Mouse (Mus musculus): ENCODE data around the gene Il17ra. TPM values are rescaled to one million over a fixed set of nuclear protein-coding genes. Genes with fewer than 3 reads are reported as not detected.
A peak's percentile ranks its signal among the peaks of the same experiment; 100 is the strongest.

Gene Il17ra
- total and polyA plus RNA-seq, 3 experiments: 4.4 to 10.3 (median 6.0) TPM

DNA sequence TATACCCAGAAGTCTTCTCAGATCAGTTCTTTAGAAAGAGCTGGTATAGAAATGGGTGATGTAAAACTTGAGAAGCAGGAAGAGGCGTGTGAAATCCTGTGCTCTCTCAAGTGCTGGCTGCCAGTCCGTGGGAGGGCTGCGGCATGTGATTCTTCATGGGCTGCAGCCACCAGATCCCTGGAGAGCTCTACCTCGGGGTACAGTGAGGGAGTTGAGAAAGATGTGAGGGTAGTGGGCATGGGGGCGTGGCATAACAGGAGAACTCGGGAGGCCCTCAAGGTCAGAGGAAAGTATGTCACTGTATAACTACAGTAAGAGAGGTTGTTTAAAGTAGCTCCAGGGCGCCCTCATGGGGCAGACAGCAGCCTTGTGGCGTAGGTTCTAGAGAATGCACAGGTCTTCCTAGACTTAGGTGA is 20.2 kb downstream of the Il17ra start:
- H3K9me3 ChIP-seq (replicated peaks): no peaks in the 10 kb centered on the region
- no peaks in the 10 kb centered on the region; the same call in 1 of the 2 replicates for H3K27me3 ChIP-seq (ENCODE audit: insufficient read depth, low read length)
- ATAC-seq (ENCODE audit: extremely low read depth, insufficient number of reproducible peaks, low FRiP score, poor library complexity, severe bottlenecking) (0 out of 2 replicates have a peak, but pooled peaks have one; percentile 50), DNase-seq (ENCODE audit: low spot score) (no peak)
- peaks cover 58% of the 10 kb centered on the region for H3K36me3 ChIP-seq (replicated peaks)
- no peak overlapping the region for H3K4me3 ChIP-seq (ENCODE audit: low read depth, low read length)
- peaks cover 22% of the 10 kb centered on the region for H3K4me1 ChIP-seq (ENCODE audit: insufficient read depth, low read depth, low read length)
- TF ChIP-seq GATA1 (IDR thresholded peaks at IDR 0.05; ENCODE audit: borderline replicate concordance, low read length) (no peak), POLR2AphosphoS5 (IDR thresholded peaks at IDR 0.05; ENCODE audit: insufficient replicate concordance, low read depth, low read length) (no peak), CTCF (IDR thresholded peaks at IDR 0.05; ENCODE audit: low read depth, low read length) (no peak), TAL1 (conservative IDR thresholded peaks at IDR 0.05; ENCODE audit: low read depth, low read length) (no peak), GATA2 (IDR thresholded peaks at IDR 0.05; ENCODE audit: borderline replicate concordance, low read depth, low read length) (no peak)

DNA sequence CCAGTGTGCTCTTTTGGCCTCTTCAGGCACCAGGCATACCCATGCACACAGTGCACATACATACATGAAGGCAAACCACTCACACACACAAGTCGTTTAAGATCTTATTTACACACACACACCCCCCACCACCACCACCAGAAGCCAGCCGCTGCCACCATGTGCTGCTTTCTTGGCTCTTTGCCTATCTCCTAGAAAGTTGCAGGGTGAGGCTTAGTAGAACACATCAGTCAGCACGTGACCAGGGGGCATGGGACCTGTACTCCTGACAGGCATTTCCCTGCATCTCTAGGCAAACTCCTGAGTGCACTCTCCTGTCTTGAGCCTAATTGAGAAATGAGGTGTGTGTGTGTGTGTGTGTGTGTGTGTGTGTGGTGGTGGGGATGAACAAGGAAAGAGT is 22.0 kb downstream of the Il17ra start:
- Histone ChIP-seq H3K9me3 (replicated peaks) (no peaks in the 10 kb centered on the region), H3K27me3 (ENCODE audit: insufficient read depth, low read length) (peaks cover 3% of the 10 kb centered on the region; the same call in 1 of the 2 replicates), H3K4me1 (ENCODE audit: insufficient read depth, low read depth, low read length) (peaks cover 22% of the 10 kb centered on the region), H3K4me3 (ENCODE audit: low read depth, low read length) (no peak overlapping the region), H3K36me3 (replicated peaks) (peaks cover 40% of the 10 kb centered on the region)
- TF ChIP-seq CTCF (IDR thresholded peaks at IDR 0.05; ENCODE audit: low read depth, low read length) (no peak), POLR2AphosphoS5 (IDR thresholded peaks at IDR 0.05; ENCODE audit: insufficient replicate concordance, low read depth, low read length) (no peak), GATA1 (IDR thresholded peaks at IDR 0.05; ENCODE audit: borderline replicate concordance, low read length) (no peak), TAL1 (conservative IDR thresholded peaks at IDR 0.05; ENCODE audit: low read depth, low read length) (no peak), GATA2 (IDR thresholded peaks at IDR 0.05; ENCODE audit: borderline replicate concordance, low read depth, low read length) (no peak)
- DNase-seq (ENCODE audit: low spot score): peak; percentile 47
- ATAC-seq (ENCODE audit: extremely low read depth, insufficient number of reproducible peaks, low FRiP score, poor library complexity, severe bottlenecking): no peak

GRCm38 (mm10) chr6:120486051-120486510 is 23.0 kb downstream of the Il17ra start:
- Histone ChIP-seq H3K4me1 (ENCODE audit: insufficient read depth, low read depth, low read length) (peaks cover 22% of the 10 kb centered on the region), H3K36me3 (replicated peaks) (peaks cover 30% of the 10 kb centered on the region)

GRCm38 (mm10) chr6:120488647-120489046 is 25.6 kb downstream of the Il17ra start:
- ATAC-seq (ENCODE audit: extremely low read depth, insufficient number of reproducible peaks, low FRiP score, poor library complexity, severe bottlenecking) (no peak), DNase-seq (ENCODE audit: low spot score) (no peak)
- Histone ChIP-seq H3K4me3 (ENCODE audit: low read depth, low read length) (no peak overlapping the region), H3K4me1 (ENCODE audit: insufficient read depth, low read depth, low read length) (peaks cover 15% of the 10 kb centered on the region), H3K36me3 (replicated peaks) (peaks cover 5% of the 10 kb centered on the region), H3K27me3 (ENCODE audit: insufficient read depth, low read length) (peaks cover 25% of the 10 kb centered on the region), H3K9me3 (replicated peaks) (peaks cover 16% of the 10 kb centered on the region)
- TF ChIP-seq GATA2 (IDR thresholded peaks at IDR 0.05; ENCODE audit: borderline replicate concordance, low read depth, low read length) (no peak), POLR2AphosphoS5 (IDR thresholded peaks at IDR 0.05; ENCODE audit: insufficient replicate concordance, low read depth, low read length) (no peak)

More at GRCm38 (mm10) chr6:120486051-120486510, 23.0 kb downstream of the Il17ra start:
- Histone ChIP-seq H3K4me3 (ENCODE audit: low read depth, low read length) (no peak overlapping the region), H3K27me3 (ENCODE audit: insufficient read depth, low read length) (peaks cover 6% of the 10 kb centered on the region; the same call in 1 of the 2 replicates), H3K9me3 (replicated peaks) (no peaks in the 10 kb centered on the region)
- ATAC-seq (ENCODE audit: extremely low read depth, insufficient number of reproducible peaks, low FRiP score, poor library complexity, severe bottlenecking): peak; percentile 28; the same call in 1 of the 2 replicates
- DNase-seq (ENCODE audit: low spot score): no peak
- no peak for TF ChIP-seq TAL1 (conservative IDR thresholded peaks at IDR 0.05; ENCODE audit: low read depth, low read length)
- no peak for TF ChIP-seq CTCF (IDR thresholded peaks at IDR 0.05; ENCODE audit: low read depth, low read length)
- TF ChIP-seq GATA1 (IDR thresholded peaks at IDR 0.05; ENCODE audit: borderline replicate concordance, low read length): no peak
- TF ChIP-seq POLR2AphosphoS5 (IDR thresholded peaks at IDR 0.05; ENCODE audit: insufficient replicate concordance, low read depth, low read length): no peak
- no peak for TF ChIP-seq GATA2 (IDR thresholded peaks at IDR 0.05; ENCODE audit: borderline replicate concordance, low read depth, low read length)

DNA sequence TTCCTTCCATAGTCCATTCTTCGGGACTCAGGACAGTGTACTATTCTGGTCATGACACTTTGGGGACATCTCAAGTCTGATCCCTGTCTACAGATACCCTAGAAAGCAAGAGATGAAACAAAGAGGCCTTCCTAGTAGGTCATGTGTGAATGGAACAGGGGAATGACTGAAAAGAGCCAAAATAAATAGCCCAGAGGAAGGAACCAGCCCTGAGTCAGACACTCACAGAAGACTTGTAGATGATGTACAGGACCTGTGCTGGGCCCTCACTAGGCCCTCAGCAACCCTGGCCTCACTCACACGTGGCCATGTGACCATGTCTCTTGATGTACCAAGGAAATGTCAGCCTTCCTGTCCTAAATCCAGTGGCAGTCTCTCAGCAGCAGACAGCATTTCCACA is 26.4 kb downstream of the Il17ra start:
- Histone ChIP-seq H3K36me3 (replicated peaks) (peaks cover 3% of the 10 kb centered on the region), H3K27me3 (ENCODE audit: insufficient read depth, low read length) (peaks cover 33% of the 10 kb centered on the region), H3K4me3 (ENCODE audit: low read depth, low read length) (no peak overlapping the region), H3K4me1 (ENCODE audit: insufficient read depth, low read depth, low read length) (peaks cover 11% of the 10 kb centered on the region), H3K9me3 (replicated peaks) (peaks cover 17% of the 10 kb centered on the region)
- DNase-seq (ENCODE audit: low spot score) (no peak), ATAC-seq (ENCODE audit: extremely low read depth, insufficient number of reproducible peaks, low FRiP score, poor library complexity, severe bottlenecking) (no peak)
- TF ChIP-seq GATA2 (IDR thresholded peaks at IDR 0.05; ENCODE audit: borderline replicate concordance, low read depth, low read length): no peak
- no peak for TF ChIP-seq POLR2AphosphoS5 (IDR thresholded peaks at IDR 0.05; ENCODE audit: insufficient replicate concordance, low read depth, low read length)
- TF ChIP-seq TAL1 (conservative IDR thresholded peaks at IDR 0.05; ENCODE audit: low read depth, low read length): no peak
- TF ChIP-seq CTCF (IDR thresholded peaks at IDR 0.05; ENCODE audit: low read depth, low read length): no peak
- TF ChIP-seq GATA1 (IDR thresholded peaks at IDR 0.05; ENCODE audit: borderline replicate concordance, low read length): no peak

DNA sequence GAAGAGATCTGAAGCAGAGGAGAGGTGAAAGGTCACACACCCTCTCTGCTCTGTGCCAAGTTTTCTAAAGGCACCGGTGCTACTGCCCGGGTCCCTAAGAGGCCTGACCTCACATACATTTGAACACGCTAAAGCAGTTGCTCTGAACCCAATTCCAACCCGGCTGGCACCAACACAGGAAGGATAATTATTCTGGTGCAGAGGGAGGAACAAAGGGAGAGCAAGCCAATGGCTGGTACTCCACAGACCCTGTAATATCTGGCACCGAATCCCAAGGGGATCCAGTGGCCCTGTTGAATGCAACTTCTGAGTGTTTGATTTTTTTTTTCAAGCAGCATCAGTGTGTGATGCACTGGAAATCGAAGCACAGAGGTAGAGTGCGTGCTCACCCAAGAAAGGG is 28.0 kb downstream of the Il17ra start:
- Histone ChIP-seq H3K4me1 (ENCODE audit: insufficient read depth, low read depth, low read length) (peaks cover 3% of the 10 kb centered on the region), H3K36me3 (replicated peaks) (no peaks in the 10 kb centered on the region), H3K9me3 (replicated peaks) (peaks cover 17% of the 10 kb centered on the region), H3K27me3 (ENCODE audit: insufficient read depth, low read length) (peaks cover 42% of the 10 kb centered on the region), H3K4me3 (ENCODE audit: low read depth, low read length) (no peak overlapping the region)
- TF ChIP-seq TAL1 (conservative IDR thresholded peaks at IDR 0.05; ENCODE audit: low read depth, low read length) (no peak), GATA1 (IDR thresholded peaks at IDR 0.05; ENCODE audit: borderline replicate concordance, low read length) (no peak), CTCF (IDR thresholded peaks at IDR 0.05; ENCODE audit: low read depth, low read length) (no peak), GATA2 (IDR thresholded peaks at IDR 0.05; ENCODE audit: borderline replicate concordance, low read depth, low read length) (no peak), POLR2AphosphoS5 (IDR thresholded peaks at IDR 0.05; ENCODE audit: insufficient replicate concordance, low read depth, low read length) (no peak)
- ATAC-seq (ENCODE audit: extremely low read depth, insufficient number of reproducible peaks, low FRiP score, poor library complexity, severe bottlenecking): no peak
- DNase-seq (ENCODE audit: low spot score): no peak

Measured in G1E (cell line).